Mouse (Mus musculus) CD4-positive, CD25-positive, alpha-beta regulatory T cell (primary cell): Measurements from ENCODE around the gene Smox. TPM values are rescaled to one million over a fixed set of nuclear protein-coding genes. Genes with fewer than 3 reads are reported as not detected.

Source experiments
- polyA plus RNA-seq: library from polyadenylated mRNA; unstranded; fragments of 100-300 nt; shearing (Covaris generic); gene quantifications from one replicate; pipeline ENCODE4 v1.2.1, GENCODE M21; 2017

Smox gene
- 37.9 TPM for polyA plus RNA-seq

GRCm38 (mm10) chr2:131491196-131491595 is at the start of gene Smox:
Gene Smox, plus strand, starts transcription at chr2:131491496.

GRCm38 (mm10) chr2:131561891-131562585 is 70.7 kb downstream of the Smox start, which contains the start of gene Adra1d:
Gene Adra1d, minus strand, starts transcription at chr2:131562283.

Other genes starting within 250 kb of the Smox start
- 104 TPM for gene Pank2, start 229.0 kb upstream of the Smox start, polyA plus RNA-seq
- gene Rnf24, start 138.6 kb upstream of the Smox start, polyA plus RNA-seq = 1.1 TPM
- not detected for gene Adra1d, start 70.8 kb downstream of the Smox start, polyA plus RNA-seq